Mouse (Mus musculus) ovary, adult 18-20 months (tissue): ENCODE measurements around the gene Cdc37l1.

Source experiments
- DNase-seq: peaks from one replicate; pipeline ENCODE4 v3.0.0; 2022; ENCODE audit warnings: low spot score, mixed read lengths

The Cdc37l1 gene

DNA sequence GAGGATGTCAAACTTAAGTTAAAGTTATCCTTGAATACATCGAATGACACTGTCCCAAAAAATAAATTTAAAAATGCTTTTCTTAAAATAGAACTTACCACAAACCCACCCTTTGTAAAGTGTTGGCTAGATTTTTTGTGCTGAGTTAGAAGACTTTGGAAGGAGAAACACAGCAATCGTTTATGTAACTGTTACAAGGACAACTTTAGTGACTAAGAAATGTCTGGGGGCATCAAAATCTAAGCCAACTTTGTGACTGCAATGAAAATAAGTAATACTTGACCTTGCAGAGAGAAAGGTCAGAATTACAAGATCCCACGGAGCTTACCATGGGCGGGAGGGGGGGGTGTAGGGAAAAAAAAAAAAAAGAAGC, 56.8 kb downstream of the Cdc37l1 start:
- no peak for DNase-seq

DNA sequence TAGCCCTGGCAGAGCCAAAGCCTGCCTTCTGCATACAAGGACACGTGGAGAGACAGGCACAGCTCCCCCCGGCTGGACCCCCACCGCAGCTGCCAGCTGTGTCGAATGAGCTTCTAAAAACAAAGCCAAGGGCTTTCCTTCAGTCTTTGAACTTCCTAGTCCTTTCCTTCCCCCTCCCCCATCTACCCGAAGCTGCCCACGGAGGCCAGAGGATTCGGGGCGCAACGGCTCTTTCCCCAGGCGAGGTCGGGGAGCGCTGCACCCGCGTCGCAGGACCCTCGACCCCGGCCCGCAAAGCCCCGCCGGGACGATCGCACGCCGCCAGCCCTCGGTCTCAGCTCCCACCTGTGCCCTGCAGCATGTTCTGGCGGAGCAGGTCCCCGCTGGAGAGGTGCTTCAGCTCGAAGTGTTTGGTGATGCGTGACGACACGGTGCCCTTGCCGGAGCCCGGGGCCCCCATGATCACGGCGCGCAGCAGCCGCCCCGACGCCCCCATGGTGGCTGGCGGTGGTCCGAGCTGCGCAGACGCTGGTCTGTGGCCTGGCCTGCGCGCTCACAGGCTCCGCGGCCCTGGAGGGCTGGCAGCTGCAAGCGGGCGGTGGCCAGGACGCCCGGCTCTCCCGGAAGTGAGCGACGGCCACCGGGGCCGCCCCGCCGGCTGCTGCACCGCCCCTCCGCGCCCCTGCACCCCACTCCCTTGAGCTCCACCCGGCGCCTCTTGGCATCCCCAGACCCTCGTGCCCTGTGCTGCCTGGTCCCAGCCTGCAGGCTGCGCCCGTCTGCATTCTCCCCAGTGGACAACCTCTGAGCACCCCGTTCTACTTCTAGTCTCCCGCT, 57.4 kb downstream of the Cdc37l1 start, which contains the start of gene Ak3:
Gene Ak3 (minus strand): TSS at position 628 of the 837 bp plus-strand sequence.
- peak; percentile 78 for DNase-seq

DNA sequence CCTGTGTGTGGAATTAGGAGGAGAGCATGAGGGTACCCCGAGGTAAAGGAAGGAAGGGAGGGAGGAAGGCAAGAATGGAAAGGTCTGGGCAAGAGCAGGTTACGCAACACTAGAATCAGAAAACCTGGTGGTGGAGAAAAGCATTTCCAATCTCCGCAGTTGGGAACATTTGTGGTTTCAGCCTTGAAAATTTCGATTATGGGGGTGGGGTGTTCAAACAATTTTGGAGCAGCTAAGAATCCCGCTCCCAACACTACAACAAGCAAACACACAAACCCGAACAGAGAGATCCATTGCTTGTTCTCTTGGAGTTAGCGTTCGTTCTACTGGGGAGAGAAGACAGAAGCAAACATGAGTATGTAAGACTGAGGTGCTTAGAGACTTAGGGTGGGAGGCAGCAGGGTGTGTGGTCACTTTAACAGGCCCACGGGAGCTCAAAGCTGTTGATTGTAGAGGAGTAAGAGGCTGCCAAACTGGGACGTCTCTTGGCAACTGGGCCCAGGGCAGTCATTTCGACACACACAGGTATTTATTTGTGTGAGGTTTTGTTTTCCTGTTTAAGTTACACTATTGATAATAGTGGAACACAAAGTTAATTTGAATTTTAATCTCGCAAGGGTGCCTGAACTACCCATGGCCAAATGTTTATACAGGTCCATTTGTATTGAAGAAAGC, 59.4 kb downstream of the Cdc37l1 start:
- DNase-seq: no peak

DNA sequence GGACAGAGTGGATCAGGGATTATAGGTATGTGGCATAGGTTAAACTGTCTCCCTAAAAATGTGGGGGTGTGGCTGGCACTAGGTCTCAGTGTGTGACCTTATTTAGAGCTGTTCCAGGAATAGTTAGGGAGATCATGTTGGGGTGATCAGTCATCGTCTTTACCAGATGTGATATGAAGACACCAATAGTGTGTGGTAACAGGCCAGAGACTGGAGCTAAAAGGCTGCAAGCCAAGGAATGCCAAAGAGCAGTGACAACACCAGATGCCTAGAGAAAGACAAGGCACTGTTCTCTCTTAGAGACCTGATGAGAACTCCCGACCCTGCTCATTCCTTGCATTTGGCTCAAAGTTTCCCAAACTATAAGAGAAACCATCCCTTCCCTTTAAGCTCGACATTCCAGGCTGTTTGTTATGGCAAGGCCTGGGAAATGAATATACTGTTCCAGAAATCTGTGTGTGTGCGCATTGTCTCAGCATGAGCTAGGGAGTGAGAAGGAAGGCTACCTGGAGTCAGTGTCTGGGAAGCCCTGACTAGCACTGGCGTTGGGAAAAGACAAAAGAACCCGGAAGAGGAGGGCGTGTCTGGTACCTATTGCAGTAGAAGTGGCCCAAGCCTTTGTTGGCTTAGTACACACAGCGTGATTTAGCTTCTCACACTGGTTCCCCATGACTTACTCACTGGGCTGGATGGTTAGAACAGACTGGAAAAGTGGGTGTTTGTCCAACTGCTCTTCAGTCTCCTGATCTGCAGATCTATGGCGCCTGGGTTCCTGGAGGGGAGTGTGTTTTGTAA, 60.2 kb downstream of the Cdc37l1 start:
- DNase-seq: no peak

DNA sequence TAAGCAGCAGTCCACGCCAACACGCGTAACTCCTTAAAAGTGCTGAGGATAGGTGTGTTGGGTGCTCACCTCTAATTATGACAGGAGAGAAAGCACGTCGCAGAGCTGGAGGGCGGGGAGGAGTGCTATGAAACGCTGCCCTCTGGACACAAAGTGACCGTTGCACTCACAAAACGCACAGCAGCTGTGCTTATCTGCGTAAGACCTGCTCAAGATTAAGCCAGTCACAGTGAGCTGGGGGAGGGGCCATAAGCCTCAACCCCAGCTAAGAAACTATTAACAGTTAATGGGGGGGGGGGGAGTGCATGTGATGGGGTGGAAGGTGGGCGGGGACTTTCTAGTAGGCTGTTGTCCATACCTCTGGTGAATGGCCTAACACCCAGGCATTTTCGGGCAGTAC, 62.6 kb downstream of the Cdc37l1 start:
- no peak for DNase-seq

DNA sequence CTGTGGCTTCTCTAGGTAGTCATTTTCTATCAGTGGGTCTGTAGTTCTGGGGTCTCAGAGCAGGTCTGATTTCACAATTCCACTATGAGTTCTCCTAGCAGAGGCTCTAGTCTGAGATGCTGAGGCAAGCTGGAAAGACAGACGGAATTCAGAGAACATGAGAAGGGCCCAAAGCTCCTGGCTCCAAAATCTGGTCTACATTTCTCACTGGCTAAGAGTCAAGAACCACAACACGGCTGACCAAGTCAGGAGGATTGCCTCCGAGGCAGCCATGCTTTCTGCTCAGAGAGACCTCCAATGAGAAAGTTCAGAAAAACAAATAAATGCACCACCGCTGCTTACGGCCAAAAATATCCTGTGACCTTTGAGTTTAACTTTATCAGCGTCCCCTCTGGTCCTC, 64.4 kb downstream of the Cdc37l1 start:
- DNase-seq: no peak

DNA sequence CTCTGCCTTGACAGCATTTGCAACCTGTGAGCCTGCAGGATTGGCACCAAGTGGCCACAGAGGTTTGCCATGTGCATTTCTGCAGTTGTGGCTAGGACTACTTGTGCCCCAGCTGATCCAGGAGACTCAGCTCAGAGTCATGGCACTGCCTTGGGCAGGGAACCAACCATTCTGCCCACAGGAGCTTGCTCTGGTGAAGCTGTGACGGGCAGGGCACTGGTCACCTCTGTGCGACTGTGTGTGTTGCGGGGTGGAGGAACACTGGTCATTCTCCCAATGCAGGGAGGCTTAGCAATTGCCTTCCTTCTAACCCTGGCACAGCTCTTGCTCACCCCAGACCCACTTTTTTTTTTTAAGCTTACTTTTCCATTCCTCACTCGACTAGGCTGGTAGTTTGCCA, 65.3 kb downstream of the Cdc37l1 start:
- DNase-seq: no peak

DNA sequence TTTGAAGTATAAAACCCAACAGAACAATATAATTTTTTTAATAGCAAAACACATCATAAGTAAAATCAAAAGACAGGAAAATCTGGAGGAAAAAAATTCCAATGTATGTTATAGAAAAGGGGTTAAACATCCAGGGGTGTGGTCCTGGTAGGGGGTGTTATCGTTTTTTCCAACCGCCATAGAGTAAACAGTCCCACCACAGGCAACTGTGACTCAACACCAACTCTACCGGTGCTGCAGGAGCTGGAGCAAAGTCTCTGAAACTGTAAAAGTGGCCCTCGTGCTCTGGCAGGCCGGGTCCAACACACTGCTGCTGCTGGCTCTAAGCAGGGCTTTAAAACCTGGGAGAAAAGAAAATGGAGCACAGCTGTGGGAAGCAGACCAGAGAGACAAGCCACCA, 68.6 kb downstream of the Cdc37l1 start:
- no peak for DNase-seq

DNA sequence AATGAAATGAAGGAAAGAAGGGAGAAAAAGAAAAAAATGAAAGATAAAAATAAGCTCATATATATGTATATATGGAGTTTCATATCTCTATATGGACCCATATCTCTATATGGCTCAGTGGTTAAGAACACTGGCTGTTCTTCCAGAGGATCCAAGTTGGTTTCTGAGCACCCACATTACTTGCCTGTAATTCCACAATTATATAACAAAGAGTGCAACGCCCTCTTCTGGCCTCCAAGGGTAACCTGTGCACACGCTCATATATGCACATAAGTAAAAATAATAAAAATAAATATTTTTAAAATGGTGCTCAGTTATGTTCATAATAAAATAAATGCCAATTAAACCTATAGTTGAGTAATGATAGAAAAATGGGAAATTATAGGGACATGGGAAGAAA, 69.5 kb downstream of the Cdc37l1 start:
- no peak for DNase-seq

DNA sequence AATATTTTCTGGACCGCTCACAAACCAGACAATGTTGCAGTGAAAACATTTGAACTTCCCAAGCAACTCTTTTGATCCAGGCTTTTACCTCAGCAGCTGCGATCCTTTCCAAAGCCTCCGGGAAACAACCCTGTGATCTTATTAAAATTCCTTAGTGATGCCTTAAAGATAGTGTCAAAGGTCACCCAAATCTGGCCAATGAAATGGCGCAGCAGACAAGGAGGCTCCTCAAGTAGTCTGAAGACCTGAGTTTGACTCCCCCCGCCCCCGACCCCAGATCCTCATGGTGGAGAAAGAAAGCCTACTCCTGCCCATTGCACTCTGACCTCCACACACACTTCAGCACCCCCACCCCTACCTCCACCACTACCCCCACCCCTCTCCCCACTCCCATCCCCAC, 70.1 kb downstream of the Cdc37l1 start:
- no peak for DNase-seq

DNA sequence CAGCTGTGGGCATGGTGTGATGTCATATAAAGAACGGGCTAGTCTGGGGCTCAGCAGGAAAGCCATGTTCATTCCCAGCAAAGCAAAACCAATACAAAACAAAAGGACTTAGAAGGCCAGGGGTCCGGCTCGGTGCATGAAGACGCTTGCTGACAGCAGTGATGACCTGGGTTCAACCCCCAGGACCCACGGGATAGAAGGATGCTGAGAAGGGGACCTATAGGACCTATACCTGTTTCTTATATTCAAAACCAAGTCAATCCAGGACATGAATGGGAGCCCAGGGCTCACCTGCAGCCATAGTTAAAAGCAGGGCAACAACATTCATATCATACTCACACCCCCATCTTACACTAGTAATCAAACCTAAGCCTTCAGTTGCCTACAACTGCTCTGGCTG, 72.9 kb downstream of the Cdc37l1 start:
- no peak for DNase-seq

DNA sequence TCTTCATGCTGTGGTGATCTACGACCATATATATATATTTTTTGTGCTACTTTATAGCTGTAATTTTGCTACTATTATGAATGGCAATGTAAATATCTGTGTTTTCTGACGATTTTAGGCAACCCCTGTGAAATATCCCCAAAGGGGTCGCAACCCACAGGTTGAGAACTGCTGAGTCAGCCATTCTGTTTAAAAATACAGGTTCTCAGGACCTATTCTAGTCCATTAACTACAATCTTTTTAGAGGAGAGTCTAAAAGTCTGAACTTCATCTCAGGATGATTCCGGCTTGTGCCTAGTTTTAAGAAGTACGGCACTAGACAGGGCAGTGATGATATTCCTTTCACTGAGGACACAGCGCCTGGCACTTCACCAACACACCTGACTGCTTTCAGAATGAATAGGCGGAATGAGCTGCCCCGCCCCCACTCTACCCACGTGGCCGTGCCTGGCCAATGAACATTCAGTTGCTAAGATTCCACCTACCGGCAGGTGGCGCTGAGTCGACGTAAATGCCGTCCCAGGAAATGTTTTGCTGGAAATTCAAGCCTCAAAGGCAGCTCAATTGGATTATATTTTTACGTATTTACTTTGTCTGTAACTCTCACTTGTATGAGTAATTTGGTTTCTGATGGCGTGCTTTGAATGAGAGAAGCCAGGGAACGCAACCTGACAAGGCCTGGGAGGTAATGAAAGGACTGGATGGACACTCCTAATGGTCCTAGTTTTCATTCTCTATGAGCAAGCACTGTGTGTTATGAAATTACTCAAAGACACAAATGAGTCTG, 73.6 kb downstream of the Cdc37l1 start:
- DNase-seq: peak; percentile 73

DNA sequence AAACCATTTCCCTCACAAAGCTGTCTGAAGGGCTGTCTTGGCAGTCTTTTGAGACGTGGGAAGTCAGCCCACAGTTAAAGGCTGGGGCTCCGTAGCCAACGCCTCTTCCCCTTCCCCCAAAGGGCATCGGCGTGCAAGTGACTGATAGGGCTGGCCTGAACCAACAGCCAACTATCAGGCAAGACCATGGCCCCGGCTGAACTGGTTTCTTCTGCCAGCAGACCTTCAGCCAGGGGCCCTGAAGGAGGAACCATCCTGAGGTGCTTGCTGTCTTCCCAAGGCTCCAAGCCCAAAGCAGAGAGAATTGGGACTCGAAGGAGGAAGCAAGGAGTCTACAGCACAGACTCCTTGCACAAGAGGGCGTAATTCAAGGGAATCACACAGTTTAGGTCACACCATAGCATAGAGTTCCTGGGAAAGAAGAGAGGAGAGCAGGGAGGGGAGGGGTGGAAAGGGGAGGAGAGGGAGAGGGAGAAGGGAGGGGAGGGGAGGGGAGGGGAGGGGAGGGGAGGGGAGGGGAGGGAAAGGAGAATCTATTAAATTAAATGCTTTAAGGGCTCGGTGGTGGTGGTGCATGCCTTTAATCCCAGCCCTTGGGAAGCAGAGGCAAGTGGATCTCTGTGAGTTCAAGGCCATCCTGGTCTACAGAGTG, 74.4 kb downstream of the Cdc37l1 start:
- DNase-seq: peak; percentile 15

DNA sequence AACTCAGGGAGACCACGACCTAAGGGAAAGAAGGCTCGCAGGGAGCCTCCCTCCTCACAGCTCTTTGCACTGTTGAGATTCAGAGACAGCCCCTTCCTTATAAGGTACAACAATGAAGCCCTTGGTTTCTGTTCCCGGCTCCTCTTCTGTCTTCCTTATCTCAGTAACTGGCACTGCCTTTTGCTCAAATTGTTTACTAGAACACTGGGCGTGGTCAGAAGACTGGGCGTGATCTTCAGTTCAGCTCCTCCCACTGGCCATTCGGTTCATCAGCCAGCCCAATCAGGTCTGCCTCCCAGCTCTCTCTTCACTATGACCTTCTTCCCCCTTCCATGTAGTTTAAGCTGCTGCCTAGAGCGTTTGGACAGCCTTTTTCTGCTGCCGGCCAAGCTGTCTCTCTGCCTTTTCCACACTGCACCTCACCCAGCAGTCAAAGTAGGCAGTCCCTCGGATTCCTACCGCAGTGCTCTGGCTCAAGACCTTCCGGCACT, 76.9 kb downstream of the Cdc37l1 start:
- DNase-seq: peak; percentile 81

DNA sequence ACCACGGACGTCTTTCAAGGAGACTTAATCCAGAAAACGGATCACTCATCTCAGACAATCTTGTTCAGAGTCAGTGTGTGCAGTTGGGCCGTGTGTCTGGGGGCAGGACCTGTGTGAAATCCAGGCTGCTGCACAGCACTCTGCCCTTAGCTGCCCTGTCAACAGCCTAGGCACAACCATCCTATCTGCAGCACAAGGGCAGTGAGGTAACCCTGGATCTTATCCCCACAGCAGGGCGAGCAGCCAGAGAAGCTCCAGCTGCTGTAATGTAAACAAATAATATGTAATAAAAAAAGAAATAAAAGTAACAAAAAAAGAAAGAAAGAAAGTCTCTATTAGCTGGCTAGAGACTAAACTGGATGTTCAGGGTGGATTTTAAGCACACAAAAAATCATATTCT, 79.0 kb downstream of the Cdc37l1 start:
- DNase-seq: no peak

DNA sequence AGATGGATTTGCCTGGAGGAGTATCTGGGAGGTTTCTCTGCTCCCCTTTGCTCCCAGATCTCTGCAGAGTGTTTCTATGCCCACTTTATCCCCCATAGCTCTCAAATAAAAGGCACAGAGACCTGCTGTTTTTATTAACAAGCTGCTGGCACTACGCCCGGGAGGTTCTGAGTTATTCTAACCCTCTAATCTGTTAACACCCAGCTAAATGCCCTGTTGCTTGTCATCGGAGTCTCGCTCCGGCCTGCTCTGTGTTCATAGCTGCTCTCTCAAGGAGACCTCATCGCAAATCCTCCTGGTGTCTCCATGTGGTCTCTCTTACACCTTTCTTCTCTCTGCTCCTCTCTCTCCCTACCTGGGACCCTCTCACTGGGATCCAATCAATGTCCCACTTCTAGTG, 84.7 kb downstream of the Cdc37l1 start:
- DNase-seq: peak; percentile 36
